Mouse (Mus musculus): ENCODE results near the gene Clec1b. TPM values are rescaled to one million over a fixed set of nuclear protein-coding genes. Genes with fewer than 3 reads are reported as not detected.

Clec1b gene
- polyA plus RNA-seq (2012; rRNA removed), result 13.3 and 14.4 TPM in 2 replicates

GRCm38 (mm10) chr6:129396997-129397396, at the start of gene Clec1b:
Clec1b (plus strand) TSS chr6:129397297.

GRCm38 (mm10) chr6:129385774-129386173, 11.3 kb upstream of the Clec1b start, which contains the start of gene Clec12b:
Clec12b (minus strand) TSS chr6:129385874.

GRCm38 (mm10) chr6:129408562-129408961, 11.5 kb downstream of the Clec1b start, which contains the start of gene Clec9a:
Clec9a (plus strand) TSS chr6:129408862.

GRCm38 (mm10) chr6:129451411-129452039, 54.4 kb downstream of the Clec1b start, which contains the start of gene Clec1a:
Clec1a (minus strand) TSS chr6:129452000.

Other genes with a start within 250 kb of the Clec1b start
- gene Clec2d, start 216.7 kb upstream of the Clec1b start, polyA plus RNA-seq (2012; rRNA removed), result 6.2 and 7.0 TPM in 2 replicates
- gene Cd69, start 121.9 kb upstream of the Clec1b start, polyA plus RNA-seq (2012; rRNA removed), result 0.94 and 0.99 TPM in 2 replicates
- 0.03 TPM in 1 of 2 replicates, not detected in the other for gene 4922502D21Rik, start 65.5 kb upstream of the Clec1b start, polyA plus RNA-seq (2012; rRNA removed)
- 5.2 and 7.4 TPM in 2 replicates for gene Clec12a, start 54.6 kb upstream of the Clec1b start, polyA plus RNA-seq (2012; rRNA removed)
- gene Clec12b, start 11.4 kb upstream of the Clec1b start, polyA plus RNA-seq (2012; rRNA removed), result 0.02 TPM in 2 replicates
- 0.81 and 1.0 TPM in 2 replicates for gene Clec9a, start 11.6 kb downstream of the Clec1b start, polyA plus RNA-seq (2012; rRNA removed)
- 0.10 and 0.14 TPM in 2 replicates for gene Clec1a, start 54.7 kb downstream of the Clec1b start, polyA plus RNA-seq (2012; rRNA removed)
- 0.89 and 1.2 TPM in 2 replicates for gene Olr1, start 109.9 kb downstream of the Clec1b start, polyA plus RNA-seq (2012; rRNA removed)
- 0.01 and 0.02 TPM in 2 replicates for gene Tmem52b, start 115.3 kb downstream of the Clec1b start, polyA plus RNA-seq (2012; rRNA removed)
- gene Gabarapl1, start 135.9 kb downstream of the Clec1b start, polyA plus RNA-seq (2012; rRNA removed), result 20.2 and 21.9 TPM in 2 replicates
- 0.03 TPM in 1 of 2 replicates, not detected in the other for gene Klre1, start 180.6 kb downstream of the Clec1b start, polyA plus RNA-seq (2012; rRNA removed)
- gene Klrd1, start 194.5 kb downstream of the Clec1b start, polyA plus RNA-seq (2012; rRNA removed), result 0.18 and 0.19 TPM in 2 replicates
- gene Klrk1, start 226.6 kb downstream of the Clec1b start, polyA plus RNA-seq (2012; rRNA removed), result 0.21 and 0.32 TPM in 2 replicates
- not detected in 2 replicates for gene Klrc3, start 246.0 kb downstream of the Clec1b start, polyA plus RNA-seq (2012; rRNA removed)